Mouse (Mus musculus): Measurements from ENCODE around the gene Gm527. TPM values are rescaled to one million over a fixed set of nuclear protein-coding genes. Genes with fewer than 3 reads are reported as not detected.

The Gm527 gene
- 1.3 and 2.1 TPM in 2 replicates for polyA plus RNA-seq (2012; rRNA removed; ENCODE audit: low replicate concordance)

DNA sequence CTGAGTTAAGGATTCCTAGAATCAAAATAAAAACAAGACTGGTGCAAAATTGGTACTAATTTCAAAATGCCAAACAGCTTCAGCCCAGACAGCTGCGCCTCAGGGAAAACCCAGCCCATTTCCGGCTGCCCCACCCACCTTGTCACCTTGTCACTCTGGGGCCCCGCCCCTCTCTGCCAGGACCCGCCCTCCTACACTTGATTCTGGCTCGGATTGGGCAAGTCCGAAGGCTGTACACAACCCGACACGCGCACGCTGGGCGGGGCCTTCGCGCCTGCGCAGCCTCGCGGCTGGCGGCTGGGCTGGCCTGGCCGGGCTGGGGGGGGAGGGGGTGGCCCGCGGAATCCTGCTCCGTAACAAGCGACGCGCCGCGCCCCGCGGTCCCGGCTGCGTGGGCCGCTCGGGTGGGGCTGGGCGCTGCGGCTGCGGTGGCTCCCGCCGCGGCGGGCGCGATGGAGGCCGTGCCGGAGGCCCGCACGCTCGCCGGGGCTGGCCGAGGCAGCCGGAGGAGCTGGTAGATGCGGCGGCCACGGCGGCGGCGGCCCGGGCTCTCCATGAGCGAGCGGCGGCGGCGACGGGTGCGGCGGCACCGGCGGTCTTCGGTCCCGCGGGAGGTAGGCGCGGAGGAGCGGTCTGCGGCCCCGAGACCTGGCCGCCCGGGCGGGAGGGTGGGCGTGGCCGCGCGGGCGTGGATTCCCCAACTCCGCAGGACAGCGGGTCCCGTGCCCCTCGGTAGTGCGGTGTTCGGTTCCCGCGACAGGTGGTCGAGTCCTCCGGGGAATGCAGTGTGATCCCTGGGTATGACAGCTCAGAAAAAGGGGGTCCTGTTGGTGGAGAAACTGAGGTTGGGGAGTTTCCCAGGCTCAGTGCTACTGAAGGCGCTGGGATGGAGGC is at the start of gene Gm527:
Gene Gm527, plus strand, starts transcription at position 329 of the 894 bp plus-strand sequence.

DNA sequence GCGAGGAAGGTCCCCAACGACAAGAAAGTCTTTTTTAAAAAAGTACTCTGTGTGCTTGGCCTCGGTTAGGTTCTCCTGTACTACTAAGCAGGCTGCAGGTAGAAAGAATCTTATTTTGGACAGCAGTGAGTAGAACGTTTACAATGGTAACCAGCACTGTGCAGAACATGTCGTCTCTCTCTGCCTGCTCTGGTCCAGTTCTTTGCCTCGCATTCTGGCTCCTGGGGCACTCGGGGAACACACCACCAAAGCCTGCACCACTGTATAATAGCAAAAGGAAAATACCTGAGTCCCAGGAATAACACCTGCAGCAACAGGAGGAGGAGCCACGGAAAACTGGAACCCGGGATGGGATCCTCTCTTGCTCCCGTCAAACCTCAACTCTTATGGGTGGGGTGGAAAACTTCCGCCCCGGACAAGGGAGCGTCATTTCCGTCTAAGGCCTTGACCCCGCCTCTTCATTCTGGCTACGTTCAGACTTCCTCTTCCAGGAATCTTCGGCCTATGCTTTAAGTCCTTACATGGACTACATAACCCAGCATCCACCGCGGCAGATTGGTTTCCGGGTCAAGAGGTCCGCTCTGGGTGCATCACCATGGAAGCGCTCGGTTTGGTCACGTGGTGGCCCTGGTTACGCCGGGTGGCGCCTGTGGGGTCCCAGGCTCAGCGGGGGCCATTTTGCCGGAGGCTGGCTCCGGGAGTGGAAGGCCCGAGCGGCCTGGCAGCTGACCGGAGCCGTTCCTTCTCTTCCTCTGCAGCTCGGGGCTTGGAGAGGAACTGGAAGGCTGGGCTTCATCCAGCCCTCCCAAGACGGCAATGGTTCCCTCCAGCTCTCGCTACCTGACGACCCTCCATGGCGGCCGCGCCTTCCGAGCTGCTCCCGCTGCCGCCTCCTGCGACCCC is 47.7 kb downstream of the Gm527 start, which contains the start of the genes Klhl28 and Togaram1:
Gene Klhl28, minus strand, starts transcription at position 411 of the 903 bp plus-strand sequence.
Gene Togaram1, plus strand, starts transcription at position 681 of the 903 bp plus-strand sequence.

Other genes with a start within 250 kb of the Gm527 start
- 3.0 and 4.2 TPM in 2 replicates for gene Klhl28, start 47.6 kb downstream of the Gm527 start, polyA plus RNA-seq (2012; rRNA removed; ENCODE audit: low replicate concordance)
- 4.4 and 7.6 TPM in 2 replicates for gene Togaram1, start 47.9 kb downstream of the Gm527 start, polyA plus RNA-seq (2012; rRNA removed; ENCODE audit: low replicate concordance)
- gene Prpf39, start 118.4 kb downstream of the Gm527 start, polyA plus RNA-seq (2012; rRNA removed; ENCODE audit: low replicate concordance) = 9.7 and 17.0 TPM in 2 replicates
- gene Fkbp3, start 156.1 kb downstream of the Gm527 start, polyA plus RNA-seq (2012; rRNA removed; ENCODE audit: low replicate concordance) = 26.1 and 35.1 TPM in 2 replicates
- gene Fancm, start 157.7 kb downstream of the Gm527 start, polyA plus RNA-seq (2012; rRNA removed; ENCODE audit: low replicate concordance) = 2.6 and 2.8 TPM in 2 replicates

Data from subcutaneous adipose tissue, adult 2 months (tissue).